Comparison of ENCODE assay signal across 15 mouse cellular contexts in the genomic region with DNA sequence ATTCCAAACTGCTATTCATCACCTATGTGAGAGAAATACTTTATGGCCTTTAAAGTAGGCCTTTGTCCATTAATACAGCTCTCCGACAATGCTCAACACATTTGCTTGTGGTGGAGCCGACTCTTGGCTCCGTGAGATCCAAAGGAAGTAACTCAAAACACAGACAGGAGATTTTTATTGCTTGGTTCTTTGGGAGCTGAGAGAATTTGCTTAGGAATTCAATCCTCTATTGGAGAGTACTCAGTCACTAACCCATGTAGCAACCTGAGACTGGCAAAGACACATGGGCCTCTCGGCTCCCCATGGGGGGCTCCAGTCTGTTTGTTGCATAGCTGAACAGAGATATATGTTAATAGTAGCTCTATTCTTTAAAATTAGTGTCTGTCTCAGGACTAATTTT.
"Had no signal": no experiment of that assay in that cellular context is flagged by ENCODE, and none has a peak within 500 bp of the region (broad histone marks: within the 10 kb centered on the region; RNA-seq: fewer than 3 reads in every experiment).

No protein-coding gene starts in this region.

- H3K27me3 ChIP-seq: intestine, embryonic 15.5 days; liver, embryonic 15.5 days; megakaryocyte, embryonic 14.5 days; neural tube, embryonic 15.5 days had no signal

- H3K36me3 ChIP-seq: intestine, embryonic 15.5 days; liver, embryonic 15.5 days; midbrain, embryonic 13.5 days; neural tube, embryonic 15.5 days had no signal

- H3K4me2 ChIP-seq: intestine, embryonic 15.5 days; liver, embryonic 11.5 days; liver, embryonic 15.5 days; midbrain, embryonic 13.5 days; neural tube, embryonic 15.5 days had no signal

- ATAC-seq: intestine, embryonic 15.5 days had no signal

- DNase-seq: kidney, adult 2 months; kidney, postnatal 4 days; left cerebral cortex, postnatal 4 days; lung, adult 2 months; lung, postnatal 10 days; right cerebral cortex, adult 18-20 months; right cerebral cortex, postnatal 25 days had no signal

- H3K27ac ChIP-seq: intestine, embryonic 15.5 days; liver, embryonic 15.5 days; macrophage; midbrain, embryonic 13.5 days; neural tube, embryonic 15.5 days had no signal

- H3K9ac ChIP-seq: intestine, embryonic 15.5 days; liver, embryonic 15.5 days; midbrain, embryonic 13.5 days; neural tube, embryonic 15.5 days had no signal

- H3K4me3 ChIP-seq: intestine, embryonic 15.5 days; liver, embryonic 15.5 days; megakaryocyte, embryonic 14.5 days; midbrain, embryonic 13.5 days; myocyte; neural tube, embryonic 15.5 days had no signal

- H3K4me1 ChIP-seq: intestine, embryonic 15.5 days; liver, embryonic 15.5 days; megakaryocyte, embryonic 14.5 days had no signal

- H3K9me3 ChIP-seq: intestine, embryonic 15.5 days; liver, embryonic 15.5 days; midbrain, embryonic 13.5 days; neural tube, embryonic 15.5 days had no signal
